Mouse (Mus musculus): ENCODE measurements around the gene Map3k5.

GRCm38 (mm10) chr10:19945651-19946050 lies 11.4 kb downstream of the Map3k5 start:
- no peak for TF ChIP-seq CTCF (conservative IDR thresholded peaks at IDR 0.05; ENCODE audit: insufficient read depth, insufficient read length, low read depth, low read length)
- TF ChIP-seq POLR2A (IDR thresholded peaks at IDR 0.05; ENCODE audit: low read depth, low read length) = no peak
